Mouse (Mus musculus) granulocyte monocyte progenitor cell, adult 5-6 weeks (primary cell): ENCODE data around the gene Galntl5. TPM values are rescaled to one million over a fixed set of nuclear protein-coding genes. Genes with fewer than 3 reads are reported as not detected.
"Not testable (repeated sequence)": the region's sequence is repeated elsewhere in the genome, so short reads cannot be mapped to it uniquely, and the experiment has no call there.

Source experiments
- ATAC-seq: replicated peaks from 2 replicates; pipeline ENCODE4 v1.8.0; 2016; ENCODE audit warnings: mild to moderate bottlenecking, moderate TSS enrichment, inconsistent platforms; ENCODE audit not compliant: poor library complexity, severe bottlenecking
- total RNA-seq, 2 experiments: library from RNA; stranded (forward) in 1 of 2; stranded (reverse) in 1 of 2; fragments of 200-712, 200-1000 nt in 1 of 2; fragments of >200 nt in 1 of 2; fragmentation: Nextera tagmentation in 1 of 2; gene quantifications; 2 replicates each; pipeline ENCODE4 v1.2.3; 2014 to 2017

The Galntl5 gene
- total RNA-seq, 2 experiments from 2014 or later = not detected

- ATAC-seq = peak; percentile 55
Measured at GRCm38 (mm10) chr5:25187727-25188126, 6.5 kb downstream of the Galntl5 start.

- ATAC-seq = peak; percentile 67
Measured at GRCm38 (mm10) chr5:25188802-25189201, 7.5 kb downstream of the Galntl5 start.

GRCm38 (mm10) chr5:25190521-25190920, 9.3 kb downstream of the Galntl5 start:
- no peak for ATAC-seq

- no peak for ATAC-seq
Measured at GRCm38 (mm10) chr5:25211872-25212271, 30.6 kb downstream of the Galntl5 start.

- ATAC-seq = not testable (repeated sequence)
Measured at GRCm38 (mm10) chr5:25213216-25213615, 32.0 kb downstream of the Galntl5 start.

DNA sequence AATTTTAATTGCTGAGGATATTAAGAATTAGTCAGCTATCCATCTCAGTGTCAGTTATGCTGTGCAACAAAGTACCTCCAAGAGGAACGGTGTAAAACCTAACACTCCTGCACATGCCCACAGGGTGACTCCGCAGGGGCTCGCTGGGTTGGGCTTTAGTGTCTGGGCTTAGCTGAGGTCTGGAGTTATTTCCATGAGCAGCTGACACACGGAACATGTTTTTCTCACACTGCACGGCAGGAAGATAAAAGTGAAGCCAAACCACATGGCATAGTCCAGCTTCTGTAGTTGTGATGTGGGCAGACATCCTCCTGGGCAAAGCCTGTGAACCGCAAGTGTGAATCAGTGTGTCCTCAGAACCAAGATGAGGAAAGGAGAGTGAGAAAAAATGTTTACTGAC, 33.7 kb downstream of the Galntl5 start:
- no peak for ATAC-seq

DNA sequence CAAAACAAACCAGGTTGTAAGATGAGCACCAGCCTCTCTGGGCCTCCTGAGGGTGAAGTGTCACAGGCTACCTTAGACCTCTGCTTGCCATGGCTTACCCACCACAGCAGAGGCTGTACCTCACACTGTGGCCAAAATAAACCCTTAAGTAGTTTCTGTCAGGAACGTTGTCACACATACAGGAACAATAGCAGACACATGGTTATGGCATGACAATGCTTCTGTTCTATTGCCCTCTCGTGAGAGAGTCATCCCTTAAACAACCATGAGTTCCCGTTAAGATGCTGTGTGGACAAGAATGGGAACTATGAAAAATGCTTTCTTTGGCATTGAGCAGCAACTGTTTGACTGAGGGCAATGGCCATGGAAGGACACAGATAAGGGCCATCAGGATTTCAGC, 40.3 kb downstream of the Galntl5 start, which contains the start of gene Galnt11:
Gene Galnt11, plus strand, starts transcription at position 301 of the 400 bp plus-strand sequence.
- ATAC-seq = no peak

GRCm38 (mm10) chr5:25222752-25223702, 41.8 kb downstream of the Galntl5 start, which contains the start of gene E130116L18Rik:
Gene E130116L18Rik (minus strand): TSS chr5:25223153.
- ATAC-seq = peak; percentile 93

- not testable (repeated sequence) for ATAC-seq
Measured at GRCm38 (mm10) chr5:25224377-25224776, 43.1 kb downstream of the Galntl5 start.

- peak; percentile 66 for ATAC-seq
Measured at GRCm38 (mm10) chr5:25243101-25243500, 61.8 kb downstream of the Galntl5 start.

- ATAC-seq = 0 out of 2 replicates have a peak, but pooled peaks have one; percentile 27
Measured at GRCm38 (mm10) chr5:25245806-25246472, 64.7 kb downstream of the Galntl5 start.

GRCm38 (mm10) chr5:25246473-25246865, 65.2 kb downstream of the Galntl5 start:
- no peak for ATAC-seq

DNA sequence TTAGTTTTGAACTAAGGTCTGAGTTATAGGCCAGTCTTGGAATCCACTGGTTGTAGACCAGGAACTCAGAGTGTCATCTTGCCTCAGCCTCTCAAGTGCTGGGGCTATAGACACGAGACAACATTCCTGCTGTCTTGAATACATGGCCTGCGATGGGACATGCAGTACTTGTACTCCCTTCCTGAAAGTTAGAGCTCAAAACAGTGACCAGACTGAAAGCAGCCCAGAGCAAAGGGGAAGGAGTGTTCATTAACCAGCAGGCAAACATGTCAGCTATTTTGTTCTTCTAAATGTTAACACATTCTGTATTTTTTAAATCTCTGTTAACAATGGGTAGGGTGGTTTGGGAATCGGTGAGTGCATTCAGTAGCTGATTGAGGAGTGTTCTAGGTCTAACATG, 65.8 kb downstream of the Galntl5 start:
- no peak for ATAC-seq

DNA sequence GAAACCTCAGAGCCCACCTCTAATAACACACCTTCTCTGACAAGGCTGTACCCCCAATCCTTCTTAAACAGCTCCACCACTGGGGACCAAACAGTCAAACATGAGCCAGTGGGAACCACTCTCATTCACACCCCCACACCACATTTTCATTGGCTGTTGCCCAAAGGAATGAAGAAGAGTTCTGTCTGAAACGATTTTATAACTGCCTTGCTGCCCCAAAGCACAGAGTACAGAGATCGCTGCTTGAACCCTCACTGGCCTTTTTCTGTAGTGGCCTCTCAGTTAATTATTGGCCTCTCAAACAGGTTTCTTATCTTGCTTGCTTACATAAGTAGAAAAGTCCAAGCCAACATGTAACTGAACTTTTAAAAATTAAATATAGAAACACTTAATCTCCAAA, 71.2 kb downstream of the Galntl5 start:
- ATAC-seq = no peak

- no peak for ATAC-seq
Measured at GRCm38 (mm10) chr5:25252825-25253544, 71.7 kb downstream of the Galntl5 start.

- no peak for ATAC-seq
Measured at GRCm38 (mm10) chr5:25254491-25254890, 73.2 kb downstream of the Galntl5 start.

DNA sequence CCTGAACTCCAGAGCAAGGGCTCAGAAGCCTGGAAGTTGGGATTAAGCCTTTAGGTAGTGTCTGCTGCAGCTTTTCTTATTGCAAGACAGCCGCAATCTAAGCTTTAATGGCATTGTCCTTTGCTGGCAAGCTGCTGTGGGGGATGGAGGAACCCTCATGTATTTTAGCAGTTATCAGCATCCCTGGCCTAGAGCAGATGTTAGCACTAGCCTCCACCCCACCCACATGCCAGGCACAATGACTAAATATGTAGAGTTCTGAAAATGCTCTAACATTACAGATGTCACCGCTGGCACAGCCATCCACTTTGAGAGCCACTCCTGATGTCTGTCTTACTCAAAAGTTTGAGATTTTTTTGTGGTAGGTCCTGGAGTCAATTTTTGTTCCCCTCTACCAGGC, 75.4 kb downstream of the Galntl5 start:
- ATAC-seq = no peak

GRCm38 (mm10) chr5:25261452-25261851, 80.2 kb downstream of the Galntl5 start:
- no peak for ATAC-seq

DNA sequence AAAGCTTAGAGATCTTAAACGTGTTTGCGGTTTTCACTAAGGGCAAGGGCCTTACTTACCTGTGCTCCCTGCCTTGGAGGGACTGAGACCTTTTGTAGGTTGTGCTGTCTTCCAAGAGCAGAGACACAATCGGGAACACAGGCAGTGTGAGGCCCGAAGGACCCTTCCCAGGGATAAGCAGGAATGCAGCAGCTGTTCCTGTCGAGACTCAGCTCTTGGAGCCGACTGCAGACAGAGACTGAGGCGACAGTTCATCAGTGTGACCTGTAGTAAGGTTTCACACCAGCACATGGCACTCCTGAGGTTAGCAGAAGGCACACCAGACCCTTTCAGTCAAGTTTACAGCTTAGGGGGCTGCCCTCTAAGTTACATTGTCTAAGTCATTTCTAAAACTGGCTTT, 81.0 kb downstream of the Galntl5 start:
- no peak for ATAC-seq

DNA sequence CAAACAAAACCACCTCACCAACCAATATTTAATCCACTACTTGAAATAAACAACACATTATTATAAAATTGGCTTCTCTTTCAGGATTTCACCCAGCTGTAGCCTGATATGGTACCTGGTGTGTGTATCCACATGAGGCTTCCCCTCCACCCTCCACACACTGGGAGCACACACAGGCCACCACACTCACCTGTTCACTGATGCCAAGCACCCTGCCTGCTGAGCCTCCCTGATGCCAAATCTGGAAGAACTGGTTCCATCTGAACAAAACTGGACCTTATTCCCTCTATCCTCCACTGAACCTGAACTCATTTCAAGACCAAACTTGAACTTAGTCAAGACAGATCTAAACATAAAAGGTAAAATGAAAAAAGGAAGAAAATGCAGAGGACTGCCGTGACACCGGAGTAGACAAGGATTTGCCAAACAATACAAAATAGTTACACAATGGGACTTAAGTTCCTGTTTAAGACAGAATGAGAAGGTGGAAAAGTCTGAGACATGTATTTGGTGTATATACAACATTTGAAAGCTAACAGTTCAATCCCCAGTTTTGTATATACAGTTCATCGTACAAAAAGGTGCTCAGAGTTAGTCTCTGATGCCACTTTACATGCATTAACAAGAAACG, 87.1 kb downstream of the Galntl5 start:
- ATAC-seq = 0 out of 2 replicates have a peak, but pooled peaks have one; percentile 30
